Mouse (Mus musculus) urinary bladder, postnatal 36 days (tissue): ENCODE measurements around the gene H2al1m.
"Not testable (repeated sequence)": the region's sequence is repeated elsewhere in the genome, so short reads cannot be mapped to it uniquely, and the experiment has no call there.

Source experiments
- DNase-seq, 2 experiments: peaks; one replicate each; pipeline ENCODE4 v3.0.0; 2022; ENCODE audit warnings: low spot score in 2 of 2, mixed read lengths in 1 of 2

The H2al1m gene

GRCm38 (mm10) chrX:9283464-9283863, at the start of gene H2al1m:
TSS of gene H2al1m (plus strand) at chrX:9283764.
- not testable (repeated sequence) for DNase-seq

DNA sequence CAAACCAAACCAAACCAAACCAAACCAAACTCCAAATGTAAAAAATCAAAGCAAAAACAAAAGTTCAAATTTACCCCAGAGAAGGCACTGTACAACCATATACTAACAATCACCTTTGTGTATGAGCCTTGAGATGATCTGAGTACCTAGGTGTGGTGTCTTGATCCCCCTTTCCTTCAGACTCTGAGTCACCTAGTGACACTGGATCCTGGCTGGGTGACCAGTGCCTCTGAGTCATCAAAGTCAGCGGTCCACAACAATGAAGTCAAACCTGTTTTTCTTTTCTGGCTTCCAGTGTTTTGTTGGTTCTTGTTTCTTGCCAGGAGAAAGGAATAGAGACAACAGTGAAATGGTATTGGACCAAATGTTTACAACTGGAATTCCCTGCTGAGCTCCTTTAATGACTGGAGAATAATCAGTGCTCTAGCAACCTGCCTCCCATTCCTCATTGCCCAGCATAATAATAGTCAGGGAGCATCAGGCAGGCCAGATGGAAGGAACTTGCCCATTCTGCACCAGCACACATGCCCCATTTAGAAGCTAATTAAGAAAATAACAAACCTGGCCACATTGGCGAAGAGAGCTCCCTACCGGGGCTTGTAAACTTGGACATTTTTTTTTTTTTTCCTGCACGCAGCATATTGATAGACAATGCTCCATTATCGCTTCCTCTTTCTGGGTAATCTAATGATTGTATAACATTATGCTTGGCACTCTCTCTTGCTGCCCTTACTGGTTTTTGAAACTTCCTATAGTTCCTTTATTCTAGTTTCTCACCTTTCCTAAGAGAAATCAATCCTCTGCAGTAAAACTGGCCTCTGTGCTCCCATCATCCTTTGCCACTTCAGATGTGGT, 42.6 kb upstream of the H2al1m start:
- peak in 1 of 2 experiments; percentile 21 for DNase-seq

- no peak for DNase-seq
These were observed 40.1 kb upstream of the H2al1m start for GRCm38 (mm10) chrX:9243381-9243864.

DNA sequence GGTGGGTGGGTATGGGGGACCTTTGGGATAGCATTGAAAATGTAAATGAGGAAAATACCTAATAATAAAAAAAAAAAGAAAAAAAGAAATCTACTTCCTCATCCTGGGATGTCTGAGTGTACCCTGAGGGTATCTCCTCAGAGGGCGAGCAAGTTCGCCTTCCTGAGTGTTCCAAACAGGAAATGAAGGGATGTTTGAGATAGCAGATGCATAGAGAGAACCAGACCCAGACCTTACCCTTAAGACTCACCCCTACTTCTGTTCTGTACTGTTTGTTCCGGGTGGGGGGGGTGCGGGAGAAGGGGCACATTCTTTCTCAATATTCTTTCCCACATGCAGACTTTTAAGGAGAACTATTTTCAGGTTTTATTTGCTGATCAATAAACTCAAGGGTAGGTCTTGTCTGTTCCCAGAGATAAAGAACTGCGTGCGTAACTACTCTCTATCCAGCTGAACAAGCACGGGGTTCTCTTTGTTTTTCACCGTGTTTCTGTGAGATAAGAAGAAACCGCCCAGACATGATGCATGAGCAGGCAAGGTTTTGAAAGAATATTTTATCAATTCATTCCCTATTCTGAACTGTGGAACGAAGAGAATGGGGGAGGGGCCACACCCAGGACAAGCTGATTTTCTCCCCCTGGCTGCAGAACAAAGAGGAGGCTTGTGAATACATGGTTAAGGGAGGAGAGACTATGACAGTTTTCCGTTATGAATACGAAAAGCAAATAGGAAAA, 38.8 kb upstream of the H2al1m start:
- no peak for DNase-seq

- peak in 1 of 2 experiments; percentile 19 for DNase-seq
These were observed 34.7 kb upstream of the H2al1m start for GRCm38 (mm10) chrX:9248911-9249310.

- DNase-seq: no peak
These were observed 29.6 kb upstream of the H2al1m start for GRCm38 (mm10) chrX:9253990-9254389.

DNA sequence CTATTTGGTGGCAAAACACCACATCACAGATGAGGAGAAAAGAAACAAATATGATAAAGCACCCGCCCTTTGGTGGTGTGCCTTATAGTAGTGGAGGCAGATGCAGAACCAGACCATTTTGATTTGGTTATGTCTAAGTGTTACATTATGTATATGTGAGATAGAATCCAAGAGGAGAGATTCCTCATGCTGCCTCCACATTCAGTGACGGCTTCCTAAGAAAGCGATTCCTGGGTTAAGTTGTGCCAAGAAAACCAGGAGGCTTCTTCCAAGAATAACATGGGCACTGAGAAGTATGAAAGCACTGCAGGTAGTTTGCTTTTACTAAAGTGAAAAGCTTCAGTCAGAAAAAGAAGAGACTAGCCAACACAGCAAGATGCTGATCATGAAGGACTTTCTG, 28.7 kb upstream of the H2al1m start:
- no peak for DNase-seq

- DNase-seq: no peak
These were observed 26.8 kb upstream of the H2al1m start, which contains the start of gene Gm14862 for GRCm38 (mm10) chrX:9256766-9257165. TSS of gene Gm14862 (minus strand) at chrX:9256899.

DNA sequence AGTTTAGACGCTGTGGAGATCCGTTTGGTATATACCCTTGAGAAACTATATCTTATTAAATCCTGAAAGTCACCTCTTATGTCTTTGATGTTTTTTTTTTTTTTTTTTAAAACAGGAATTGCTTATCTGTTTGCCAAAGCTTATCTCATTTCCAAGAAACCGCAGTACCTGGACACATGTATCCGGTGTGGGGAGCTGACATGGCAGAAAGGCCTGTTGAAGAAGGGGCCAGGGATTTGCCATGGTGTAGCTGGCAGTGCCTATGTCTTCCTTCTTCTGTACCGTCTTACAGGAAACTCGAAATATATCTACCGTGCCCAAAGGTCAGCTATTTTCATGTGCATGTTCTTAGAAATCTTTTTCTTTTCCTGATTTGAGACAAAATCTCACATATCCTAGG, 25.7 kb upstream of the H2al1m start:
- no peak for DNase-seq

GRCm38 (mm10) chrX:9259267-9259666, 24.3 kb upstream of the H2al1m start:
- no peak for DNase-seq

- DNase-seq: no peak
These were observed 12.5 kb upstream of the H2al1m start for GRCm38 (mm10) chrX:9271112-9271511.

DNA sequence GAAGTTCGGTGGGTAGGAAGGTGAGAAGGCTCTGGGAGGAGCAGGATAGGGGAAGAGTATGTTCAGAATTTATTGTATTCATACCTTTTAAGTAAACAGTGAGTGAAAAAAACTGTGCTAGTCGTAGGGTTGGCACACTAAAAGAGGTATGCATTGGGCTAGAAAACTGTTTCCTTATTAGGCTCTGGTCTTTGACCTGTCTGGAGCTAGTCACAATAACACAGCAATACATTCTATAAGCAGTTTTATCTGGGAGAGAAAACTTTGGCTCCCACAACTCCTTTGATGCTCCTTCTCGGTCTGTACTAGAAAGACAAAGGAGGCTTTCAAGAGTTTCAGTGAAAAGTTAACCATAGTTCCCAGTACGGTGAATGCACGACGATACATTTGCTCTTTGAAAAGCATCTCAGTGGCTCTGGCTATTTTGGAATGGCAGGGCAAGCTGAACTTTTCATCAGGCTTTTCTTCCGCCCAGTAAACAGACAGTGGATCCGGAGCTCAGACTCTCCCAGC, 11.6 kb upstream of the H2al1m start:
- DNase-seq: no peak

- DNase-seq: peak; percentile 16 to 25
These were observed 10.9 kb upstream of the H2al1m start, which contains the start of gene Xk for GRCm38 (mm10) chrX:9272460-9273361. TSS of gene Xk (plus strand) at chrX:9272756.

GRCm38 (mm10) chrX:9273377-9274002, 10.1 kb upstream of the H2al1m start:
- no peak for DNase-seq

- no peak for DNase-seq
These were observed 9.2 kb upstream of the H2al1m start for GRCm38 (mm10) chrX:9274321-9274720.

DNA sequence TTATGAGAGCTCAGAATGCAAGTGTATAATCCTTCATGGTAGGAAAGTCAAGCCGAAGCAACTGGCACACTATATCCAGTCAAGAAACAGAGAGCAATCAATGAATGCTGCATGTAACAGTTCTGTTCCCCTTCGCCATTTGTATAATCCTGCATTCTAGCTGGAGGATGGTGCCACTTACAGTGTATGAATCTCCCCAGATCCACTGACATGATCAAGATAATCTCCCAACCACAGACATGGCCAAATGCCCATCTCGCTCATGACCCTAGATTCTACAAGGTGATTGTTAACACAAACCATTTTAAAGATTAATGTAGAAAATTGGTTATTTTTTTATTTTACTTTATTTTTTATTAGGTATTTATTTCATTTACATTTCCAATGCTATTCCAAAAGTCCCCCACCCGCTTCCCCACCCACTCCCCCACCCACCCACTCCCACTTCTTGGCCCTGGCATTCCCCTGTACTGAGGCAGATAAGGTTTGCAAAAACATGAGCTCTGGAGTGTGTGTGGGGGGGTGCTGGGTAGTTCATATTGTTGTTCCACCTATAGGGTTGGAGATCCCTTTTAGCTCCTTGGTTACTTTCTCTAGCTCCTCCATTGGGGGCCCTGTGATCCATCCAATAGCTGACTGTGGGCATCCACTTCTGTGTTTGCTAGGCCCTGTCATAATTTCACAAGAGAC, 9.7 kb downstream of the H2al1m start:
- not testable (repeated sequence) for DNase-seq

DNA sequence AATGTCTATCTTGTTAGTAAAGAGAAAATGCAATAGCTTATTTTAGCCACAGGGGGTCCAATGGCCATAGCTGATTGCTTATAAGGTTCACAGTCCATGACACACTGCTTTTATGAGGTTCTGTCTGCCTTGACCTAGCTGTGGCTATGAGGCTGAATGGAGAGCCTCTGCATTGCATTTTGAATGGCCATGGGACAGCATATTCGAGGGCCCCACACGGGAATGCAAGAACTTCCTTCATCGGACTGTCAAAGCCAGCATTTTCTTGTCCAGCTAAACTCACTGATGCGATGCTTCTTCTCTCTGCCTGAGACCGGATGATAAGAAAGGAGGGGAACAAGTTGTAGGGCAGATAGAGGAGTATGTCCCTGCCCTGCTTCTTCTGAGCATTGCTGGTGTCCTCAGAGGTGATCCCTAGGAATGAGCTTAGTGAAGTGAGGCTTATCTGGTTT, 14.9 kb downstream of the H2al1m start:
- no peak for DNase-seq

- no peak for DNase-seq
These were observed 19.2 kb downstream of the H2al1m start for GRCm38 (mm10) chrX:9302791-9303190.

- DNase-seq: no peak
These were observed 19.9 kb downstream of the H2al1m start for GRCm38 (mm10) chrX:9303455-9303854.

DNA sequence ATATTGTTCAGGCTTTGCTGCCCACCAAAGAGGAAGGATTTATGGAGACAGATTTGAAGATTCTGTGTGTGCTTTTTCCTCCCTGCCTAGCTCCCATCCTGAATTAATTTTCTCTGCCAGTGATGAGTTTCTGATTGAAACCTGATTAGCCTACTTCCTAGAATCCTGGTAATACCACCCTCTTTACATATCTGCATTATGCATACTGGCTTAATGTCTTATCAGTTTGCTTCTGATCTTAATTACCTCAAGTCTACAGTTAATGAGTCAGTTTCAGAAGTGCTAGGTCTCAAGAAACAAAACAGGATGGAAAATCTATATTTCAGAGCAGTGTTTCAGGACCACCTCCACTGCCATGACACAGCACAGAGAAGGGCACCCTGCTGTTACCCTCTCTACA, 32.9 kb downstream of the H2al1m start:
- DNase-seq: not testable (repeated sequence)
